Mouse (Mus musculus) MEL (cell line): ENCODE results near the gene Rem1. TPM values are rescaled to one million over a fixed set of nuclear protein-coding genes. Genes with fewer than 3 reads are reported as not detected.

Experiments used
- DNase-seq: peaks from one replicate; pipeline ENCODE4 v3.0.0; 2011; ENCODE audit warnings: low read depth, low spot score
- H3K27ac ChIP-seq: 2 replicates; pipeline ENCODE4 v1.5.1; 2012; ENCODE audit warnings: low read depth, mild to moderate bottlenecking, control low read depth, low read length, moderate library complexity; ENCODE audit not compliant: control insufficient read depth
- H3K27me3 ChIP-seq, 2 experiments: fragments of 150-350 bp in 1 of 2; sonication (generic) in 1 of 2; 2 replicates each; pipeline ENCODE4 v1.6.1; 2012; ENCODE audit warnings: low read length in 2 of 2, mild to moderate bottlenecking in 2 of 2, improper control_type of control experiment in 1 of 2, moderate library complexity in 1 of 2; ENCODE audit not compliant: insufficient read depth in 2 of 2, control insufficient read depth in 1 of 2
- H3K36me3 ChIP-seq, 2 experiments: 2 replicates each; pipeline ENCODE4 v1.6.1; 2012 to 2014; ENCODE audit warnings: low read length in 2 of 2, improper control_type of control experiment in 1 of 2, inconsistent platforms in 1 of 2, mild to moderate bottlenecking in 1 of 2; ENCODE audit not compliant: insufficient read depth in 2 of 2, control insufficient read depth in 1 of 2
- H3K4me1 ChIP-seq, 2 experiments: fragments of 150-350 bp in 1 of 2; sonication (generic) in 1 of 2; 2 replicates each; pipeline ENCODE4 v1.6.1; 2012; ENCODE audit warnings: low read length in 2 of 2, improper control_type of control experiment in 1 of 2, mild to moderate bottlenecking in 1 of 2; ENCODE audit not compliant: insufficient read depth in 2 of 2, control insufficient read depth in 1 of 2
- H3K4me3 ChIP-seq, 2 experiments: fragments of 150-350 bp in 1 of 2; sonication (generic) in 1 of 2; 2 replicates each; pipeline ENCODE4 v1.5.1; 2012; ENCODE audit warnings: low read depth in 2 of 2, low read length in 2 of 2, mild to moderate bottlenecking in 2 of 2, moderate library complexity in 2 of 2, control low read depth in 1 of 2, improper control_type of control experiment in 1 of 2; ENCODE audit not compliant: control insufficient read depth in 1 of 2, insufficient read depth in 1 of 2
- H3K79me2 ChIP-seq: 2 replicates; pipeline ENCODE4 v1.6.1; 2012; ENCODE audit warnings: mild to moderate bottlenecking, low read length, moderate library complexity; ENCODE audit not compliant: control insufficient read depth, poor library complexity, insufficient read depth
- H3K9ac ChIP-seq: 2 replicates; pipeline ENCODE4 v1.6.1; 2012; ENCODE audit warnings: low read depth, mild to moderate bottlenecking, control low read depth, low read length, moderate library complexity; ENCODE audit not compliant: control insufficient read depth, poor library complexity, severe bottlenecking
- H3K9me3 ChIP-seq: fragments of 150-350 bp; sonication (generic); replicated peaks from 2 replicates; pipeline ENCODE4 v1.6.1; 2012; ENCODE audit warnings: mild to moderate bottlenecking, low read length, improper control_type of control experiment, moderate library complexity; ENCODE audit not compliant: insufficient read depth
- BHLHE40 ChIP-seq: IDR thresholded peaks from 2 replicates; pipeline ENCODE4 v1.6.1; 2012; ENCODE audit warnings: low read depth, mild to moderate bottlenecking, inconsistent platforms, low read length, improper control_type of control experiment, borderline replicate concordance
- CHD1 ChIP-seq: IDR thresholded peaks from 2 replicates; pipeline ENCODE4 v1.6.1; 2012; ENCODE audit warnings: low read depth, mild to moderate bottlenecking, inconsistent platforms, low read length, improper control_type of control experiment
- CHD2 ChIP-seq: IDR thresholded peaks from 2 replicates; pipeline ENCODE4 v1.6.1; 2011; ENCODE audit warnings: low read length, improper control_type of control experiment
- CTCF ChIP-seq, 3 experiments: IDR thresholded peaks in 2 of 3; conservative IDR thresholded peaks in 1 of 3; 2 replicates each; pipeline ENCODE4 v1.5.1; 2011 to 2012; ENCODE audit warnings: low read length in 3 of 3, low read depth in 2 of 3, mild to moderate bottlenecking in 2 of 3, improper control_type of control experiment in 1 of 3, inconsistent platforms in 1 of 3, mixed read lengths in 1 of 3, moderate library complexity in 1 of 3; ENCODE audit not compliant: control insufficient read depth in 1 of 3, insufficient read depth in 1 of 3, poor library complexity in 1 of 3, severe bottlenecking in 1 of 3
- ELF1 ChIP-seq: IDR thresholded peaks from 2 replicates; pipeline ENCODE4 v1.6.1; 2014; ENCODE audit warnings: low read depth, mild to moderate bottlenecking, inconsistent platforms, low read length, improper control_type of control experiment, moderate library complexity
- EP300 ChIP-seq, 2 experiments: IDR thresholded peaks; 2 replicates each; pipeline ENCODE4 v1.6.1; 2011; ENCODE audit warnings: improper control_type of control experiment in 2 of 2, low read length in 2 of 2, low read depth in 1 of 2, mild to moderate bottlenecking in 1 of 2
- ETS1 ChIP-seq: IDR thresholded peaks from 2 replicates; pipeline ENCODE4 v1.6.1; 2012; ENCODE audit warnings: low read depth, mild to moderate bottlenecking, inconsistent platforms, low read length, improper control_type of control experiment, moderate library complexity
- GABPA ChIP-seq: IDR thresholded peaks from 2 replicates; pipeline ENCODE4 v1.6.1; 2012; ENCODE audit warnings: low read depth, mild to moderate bottlenecking, inconsistent platforms, low read length, improper control_type of control experiment, moderate library complexity
- GATA1 ChIP-seq: IDR thresholded peaks from 2 replicates; pipeline ENCODE4 v1.6.1; 2011; ENCODE audit warnings: low read depth, low read length, improper control_type of control experiment
- HCFC1 ChIP-seq: IDR thresholded peaks from 2 replicates; pipeline ENCODE4 v1.6.1; 2012; ENCODE audit warnings: low read depth, mild to moderate bottlenecking, inconsistent platforms, low read length, improper control_type of control experiment, moderate library complexity
- JUND ChIP-seq: IDR thresholded peaks from 2 replicates; pipeline ENCODE4 v1.6.1; 2011; ENCODE audit warnings: low read depth, mild to moderate bottlenecking, improper control_type of control experiment, low read length
- KAT2A ChIP-seq: conservative IDR thresholded peaks from 2 replicates; pipeline ENCODE4 v1.6.1; 2012; ENCODE audit warnings: low read depth, low read length, improper control_type of control experiment, inconsistent platforms
- MEF2A ChIP-seq: IDR thresholded peaks from 2 replicates; pipeline ENCODE4 v1.6.1; 2014; ENCODE audit warnings: low read depth, mild to moderate bottlenecking, inconsistent platforms, low read length, improper control_type of control experiment; ENCODE audit not compliant: poor library complexity, insufficient replicate concordance, severe bottlenecking; ENCODE audit errors: extremely low read depth
- MYC ChIP-seq: IDR thresholded peaks from 2 replicates; pipeline ENCODE4 v1.6.1; 2011; ENCODE audit warnings: low read depth, mild to moderate bottlenecking, low read length, improper control_type of control experiment, moderate library complexity
- NELFE ChIP-seq: IDR thresholded peaks from 2 replicates; pipeline ENCODE4 v1.6.1; 2011; ENCODE audit warnings: low read depth, low read length, improper control_type of control experiment
- NRF1 ChIP-seq: IDR thresholded peaks from 2 replicates; pipeline ENCODE4 v1.6.1; 2014; ENCODE audit warnings: low read depth, mild to moderate bottlenecking, inconsistent platforms, low read length, improper control_type of control experiment, moderate library complexity; ENCODE audit not compliant: poor library complexity, insufficient read depth, severe bottlenecking
- POLR2A ChIP-seq, 2 experiments: IDR thresholded peaks; 2 replicates each; pipeline ENCODE4 v1.6.1; 2011 to 2012; ENCODE audit warnings: low read length in 2 of 2, mild to moderate bottlenecking in 2 of 2, control low read depth in 1 of 2, improper control_type of control experiment in 1 of 2, low read depth in 1 of 2, moderate library complexity in 1 of 2; ENCODE audit not compliant: control insufficient read depth in 1 of 2, insufficient read depth in 1 of 2, poor library complexity in 1 of 2
- POLR2AphosphoS2 ChIP-seq: IDR thresholded peaks from 2 replicates; pipeline ENCODE4 v1.6.1; 2011; ENCODE audit warnings: low read length, improper control_type of control experiment
- POLR2AphosphoS5 ChIP-seq: IDR thresholded peaks from 2 replicates; pipeline ENCODE4 v1.6.1; 2012; ENCODE audit warnings: low read depth, borderline replicate concordance, mild to moderate bottlenecking, inconsistent platforms, low read length, moderate library complexity, mixed read lengths
- RAD21 ChIP-seq: IDR thresholded peaks from 2 replicates; pipeline ENCODE4 v1.6.1; 2011; ENCODE audit warnings: mild to moderate bottlenecking, low read depth, low read length, improper control_type of control experiment
- SIN3A ChIP-seq: IDR thresholded peaks from 2 replicates; pipeline ENCODE4 v1.6.1; 2012; ENCODE audit warnings: low read length, improper control_type of control experiment, inconsistent platforms
- SMC3 ChIP-seq: IDR thresholded peaks from 2 replicates; pipeline ENCODE4 v1.6.1; 2011; ENCODE audit warnings: low read depth, low read length, improper control_type of control experiment
- TBP ChIP-seq: IDR thresholded peaks from 2 replicates; pipeline ENCODE4 v1.8.0; 2011; ENCODE audit warnings: low read depth, low read length, improper control_type of control experiment
- TCF12 ChIP-seq: IDR thresholded peaks from 2 replicates; pipeline ENCODE4 v1.6.1; 2014; ENCODE audit warnings: low read depth, mild to moderate bottlenecking, inconsistent platforms, low read length, improper control_type of control experiment, moderate library complexity
- UBTF ChIP-seq: IDR thresholded peaks from 2 replicates; pipeline ENCODE4 v1.6.1; 2012; ENCODE audit warnings: low read depth, mild to moderate bottlenecking, inconsistent platforms, low read length, improper control_type of control experiment, moderate library complexity, borderline replicate concordance; ENCODE audit not compliant: insufficient read depth
- USF1 ChIP-seq: IDR thresholded peaks from 2 replicates; pipeline ENCODE4 v1.6.1; 2014; ENCODE audit warnings: low read depth, mild to moderate bottlenecking, inconsistent platforms, low read length, improper control_type of control experiment, moderate library complexity
- USF2 ChIP-seq, 2 experiments: IDR thresholded peaks; 2 replicates each; pipeline ENCODE4 v1.6.1; 2011 to 2012; ENCODE audit warnings: improper control_type of control experiment in 2 of 2, low read length in 2 of 2, borderline replicate concordance in 1 of 2, inconsistent platforms in 1 of 2, low read depth in 1 of 2, mild to moderate bottlenecking in 1 of 2; ENCODE audit not compliant: insufficient read depth in 1 of 2
- ZC3H11A ChIP-seq: IDR thresholded peaks from 2 replicates; pipeline ENCODE4 v1.6.1; 2012; ENCODE audit warnings: low read depth, mild to moderate bottlenecking, inconsistent platforms, low read length, improper control_type of control experiment
- ZKSCAN1 ChIP-seq: IDR thresholded peaks from 2 replicates; pipeline ENCODE4 v1.6.1; 2012; ENCODE audit warnings: low read depth, mild to moderate bottlenecking, inconsistent platforms, low read length, improper control_type of control experiment, moderate library complexity
- ZMIZ1 ChIP-seq: IDR thresholded peaks from 2 replicates; pipeline ENCODE4 v1.6.1; 2012; ENCODE audit warnings: low read depth, mild to moderate bottlenecking, inconsistent platforms, low read length, improper control_type of control experiment, moderate library complexity
- ZNF384 ChIP-seq: IDR thresholded peaks from 2 replicates; pipeline ENCODE4 v1.6.1; 2012; ENCODE audit warnings: low read depth, mild to moderate bottlenecking, inconsistent platforms, low read length, improper control_type of control experiment
- polyA plus RNA-seq, 2 experiments: library from polyadenylated mRNA; stranded (reverse) in 1 of 2; unstranded in 1 of 2; fragments of >175 nt in 1 of 2; fragments of >200 nt in 1 of 2; gene quantifications; 2 replicates each; pipeline versions ENCODE4 v1.2.1 to v1.2.4; 2012; ENCODE audit warnings: low replicate concordance in 2 of 2, low read depth in 1 of 2; ENCODE audit not compliant: insufficient read length in 2 of 2, insufficient read depth in 1 of 2, missing spikeins in 1 of 2
- total RNA-seq: library from RNA; depleted of rRNA; stranded (reverse); fragments of 300-350 nt; gene quantifications from 2 replicates; pipeline ENCODE4 v1.2.3, GENCODE M21; 2012

Gene Rem1
- total and polyA plus RNA-seq, 3 experiments: not detected

GRCm38 (mm10) chr2:152612193-152612592 is 14.6 kb upstream of the Rem1 start:
- H3K27ac ChIP-seq: no peak overlapping the region
- H3K27me3 ChIP-seq: no peaks in the 10 kb centered on the region; a peak in 1 of 4 replicates
- H3K79me2 ChIP-seq: no peaks in the 10 kb centered on the region
- TF ChIP-seq TBP (no peak), NELFE (no peak), CHD2 (no peak)
- H3K4me1 ChIP-seq: no peaks in the 10 kb centered on the region; a peak in 1 of 4 replicates
- DNase-seq: no peak
- no peak overlapping the region for H3K9ac ChIP-seq
- H3K36me3 ChIP-seq: no peaks in the 10 kb centered on the region
- H3K4me3 ChIP-seq: no peak overlapping the region
- H3K9me3 ChIP-seq: no peaks in the 10 kb centered on the region

GRCm38 (mm10) chr2:152615563-152615962 is 11.2 kb upstream of the Rem1 start:
- peak; percentile 82 for DNase-seq
- H3K79me2 ChIP-seq: no peaks in the 10 kb centered on the region
- H3K4me3 ChIP-seq: no peak overlapping the region
- no peaks in the 10 kb centered on the region; a peak in 1 of 4 replicates for H3K4me1 ChIP-seq
- H3K27ac ChIP-seq: no peak overlapping the region
- no peaks in the 10 kb centered on the region for H3K9me3 ChIP-seq
- H3K27me3 ChIP-seq: peaks cover 0 to 1% of the 10 kb centered on the region in 2 experiments; a peak in 1 of 4 replicates
- H3K9ac ChIP-seq: no peak overlapping the region
- no peaks in the 10 kb centered on the region for H3K36me3 ChIP-seq
- TF ChIP-seq TCF12 (no peak), SIN3A (no peak), ELF1 (no peak), TBP (no peak), POLR2AphosphoS2 (no peak), JUND (0 out of 2 replicates have a peak, but pooled peaks have one; percentile 17), ZC3H11A (peak; percentile 64), RAD21 (peak; percentile 92), HCFC1 (no peak), ETS1 (no peak), UBTF (no peak), KAT2A (no peak), MEF2A (no peak), EP300 (IDR thresholded peaks at IDR 0.05; ENCODE audit: low read depth in 1 of 2, low read length in 2 of 2) (no peak), USF2 (IDR thresholded peaks at IDR 0.05; ENCODE audit: borderline replicate concordance in 1 of 2, insufficient read depth in 1 of 2, low read depth in 1 of 2, low read length in 2 of 2) (no peak), GABPA (no peak), ZKSCAN1 (no peak), BHLHE40 (no peak), CTCF (IDR thresholded peaks at IDR 0.05 in 2 of 3, conservative IDR thresholded peaks at IDR 0.05 in 1 of 3; ENCODE audit: control insufficient read depth in 1 of 3, insufficient read depth in 1 of 3, low read depth in 2 of 3, low read length in 3 of 3, poor library complexity in 1 of 3, severe bottlenecking in 1 of 3) (peak; percentile 76 to 93 (median 83)), NRF1 (no peak), POLR2A (IDR thresholded peaks at IDR 0.05; ENCODE audit: control insufficient read depth in 1 of 2, insufficient read depth in 1 of 2, low read depth in 1 of 2, low read length in 2 of 2, poor library complexity in 1 of 2) (no peak), USF1 (no peak), ZNF384 (no peak), NELFE (no peak), CHD2 (no peak), SMC3 (peak; percentile 74), CHD1 (no peak), MYC (no peak), ZMIZ1 (no peak), GATA1 (no peak), POLR2AphosphoS5 (no peak)
